Mouse (Mus musculus): ENCODE measurements around the gene Taar6. TPM values are rescaled to one million over a fixed set of nuclear protein-coding genes. Genes with fewer than 3 reads are reported as not detected.

Taar6 gene
- polyA plus RNA-seq, 1 experiment from 2014 or later = not detected

DNA sequence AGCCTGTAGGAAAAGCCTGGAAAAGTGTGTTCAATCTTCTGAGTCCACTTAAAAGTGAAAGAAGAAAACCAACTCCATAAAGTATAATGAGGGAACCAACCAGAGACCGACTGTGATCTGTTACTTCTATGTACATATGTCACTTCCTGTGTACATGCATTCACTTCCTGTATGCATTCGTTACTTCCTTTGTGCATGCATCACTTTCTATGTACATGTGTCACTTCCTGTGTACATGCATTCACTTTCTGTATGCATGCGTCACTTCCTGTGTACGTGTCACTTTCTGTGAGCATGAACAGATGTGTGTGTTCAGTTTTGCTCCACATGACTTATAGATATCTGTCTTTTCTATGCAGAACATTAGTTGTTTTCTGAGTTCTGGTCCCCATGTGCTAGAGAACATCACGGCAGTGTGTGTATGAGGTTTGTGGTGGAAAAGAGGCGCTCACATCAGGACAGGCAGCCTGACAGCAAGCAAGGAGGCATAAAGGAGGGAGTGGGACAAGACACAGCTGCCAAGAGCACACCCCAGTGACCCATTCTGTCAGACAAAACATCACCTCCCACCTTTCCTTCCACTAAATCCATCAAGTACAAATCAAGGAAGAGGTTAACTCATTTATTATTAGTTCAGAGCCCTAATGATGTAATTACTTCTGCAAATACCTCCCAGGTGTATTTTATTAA lies 20.4 kb downstream of the Taar6 start:
- WGBS = 88% methylated on average over 6 of the region's 6 CpGs
- no peaks in the 10 kb centered on the region for H3K4me1 ChIP-seq
- no peaks in the 10 kb centered on the region for H3K36me3 ChIP-seq (replicated peaks)
- no peaks in the 10 kb centered on the region for H3K27me3 ChIP-seq (replicated peaks; ENCODE audit: low read depth, poor library complexity, severe bottlenecking)
- no peak overlapping the region for H3K27ac ChIP-seq (replicated peaks)
- H3K9me3 ChIP-seq = no peaks in the 10 kb centered on the region
- no peak for DNase-seq (ENCODE audit: low spot score)
- H3K4me3 ChIP-seq = no peak overlapping the region

GRCm38 (mm10) chr10:23963444-23963843 lies 22.0 kb downstream of the Taar6 start:
- DNase-seq (ENCODE audit: low spot score) = no peak
- H3K4me3 ChIP-seq = no peak overlapping the region
- no peaks in the 10 kb centered on the region for H3K9me3 ChIP-seq
- H3K36me3 ChIP-seq (replicated peaks) = no peaks in the 10 kb centered on the region
- no peak overlapping the region for H3K27ac ChIP-seq (replicated peaks)
- 75% methylated on average over 3 of the region's 3 CpGs for WGBS
- H3K4me1 ChIP-seq = no peaks in the 10 kb centered on the region
- no peaks in the 10 kb centered on the region for H3K27me3 ChIP-seq (replicated peaks; ENCODE audit: low read depth, poor library complexity, severe bottlenecking)

DNA sequence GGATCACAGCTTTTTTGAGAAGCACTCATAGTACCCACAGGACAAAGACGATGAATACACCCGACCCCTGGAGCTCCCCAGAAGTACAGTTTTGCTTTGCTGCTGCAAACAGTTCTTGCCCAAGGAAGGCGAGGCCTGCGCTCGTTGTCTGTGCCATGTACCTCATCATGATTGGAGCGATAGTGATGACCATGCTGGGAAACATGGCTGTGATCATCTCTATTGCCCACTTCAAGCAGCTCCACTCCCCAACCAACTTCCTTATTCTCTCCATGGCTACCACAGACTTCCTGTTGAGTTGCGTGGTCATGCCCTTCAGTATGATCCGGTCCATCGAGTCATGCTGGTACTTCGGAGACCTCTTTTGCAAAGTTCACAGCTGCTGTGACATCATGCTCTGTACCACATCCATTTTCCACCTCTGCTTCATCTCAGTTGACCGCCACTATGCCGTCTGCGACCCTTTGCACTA lies 25.0 kb downstream of the Taar6 start, which contains the start of gene Taar4:
Gene Taar4, plus strand, starts transcription at position 51 of the 472 bp plus-strand sequence.
- Histone ChIP-seq H3K4me3 (no peak within 1 kb of the TSS), H3K27ac (replicated peaks) (no peak within 1 kb of the TSS), H3K4me1 (no peaks in the 10 kb centered on the region), H3K27me3 (replicated peaks; ENCODE audit: low read depth, poor library complexity, severe bottlenecking) (no peaks in the 10 kb centered on the region), H3K9me3 (no peaks in the 10 kb centered on the region), H3K36me3 (replicated peaks) (no peaks in the 10 kb centered on the region)
- WGBS = 95% methylated on average over 13 of the region's 13 CpGs
- DNase-seq (ENCODE audit: low spot score) = no peak

GRCm38 (mm10) chr10:23959071-23959470 lies 26.4 kb downstream of the Taar6 start:
- Histone ChIP-seq H3K27ac (replicated peaks) (no peak overlapping the region), H3K9me3 (no peaks in the 10 kb centered on the region), H3K36me3 (replicated peaks) (no peaks in the 10 kb centered on the region), H3K4me3 (no peak overlapping the region), H3K27me3 (replicated peaks; ENCODE audit: low read depth, poor library complexity, severe bottlenecking) (no peaks in the 10 kb centered on the region), H3K4me1 (no peaks in the 10 kb centered on the region)
- DNase-seq (ENCODE audit: low spot score) = no peak
- 75% methylated on average over 3 of the region's 3 CpGs for WGBS

- no peak for DNase-seq (ENCODE audit: low spot score)
- no peak overlapping the region for H3K27ac ChIP-seq (replicated peaks)
- no peaks in the 10 kb centered on the region for H3K9me3 ChIP-seq
- H3K4me1 ChIP-seq = no peaks in the 10 kb centered on the region
- no peaks in the 10 kb centered on the region for H3K36me3 ChIP-seq (replicated peaks)
- H3K4me3 ChIP-seq = no peak overlapping the region
- H3K27me3 ChIP-seq (replicated peaks; ENCODE audit: low read depth, poor library complexity, severe bottlenecking) = no peaks in the 10 kb centered on the region
- 90% methylated on average over 6 of the region's 6 CpGs for WGBS
Observed at GRCm38 (mm10) chr10:23951714-23952113, 33.7 kb downstream of the Taar6 start.

- H3K9me3 ChIP-seq = no peaks in the 10 kb centered on the region
Observed at GRCm38 (mm10) chr10:23949508-23950005, 35.9 kb downstream of the Taar6 start, which contains the start of gene Taar3. Taar3 (plus strand) TSS chr10:23949558.

DNA sequence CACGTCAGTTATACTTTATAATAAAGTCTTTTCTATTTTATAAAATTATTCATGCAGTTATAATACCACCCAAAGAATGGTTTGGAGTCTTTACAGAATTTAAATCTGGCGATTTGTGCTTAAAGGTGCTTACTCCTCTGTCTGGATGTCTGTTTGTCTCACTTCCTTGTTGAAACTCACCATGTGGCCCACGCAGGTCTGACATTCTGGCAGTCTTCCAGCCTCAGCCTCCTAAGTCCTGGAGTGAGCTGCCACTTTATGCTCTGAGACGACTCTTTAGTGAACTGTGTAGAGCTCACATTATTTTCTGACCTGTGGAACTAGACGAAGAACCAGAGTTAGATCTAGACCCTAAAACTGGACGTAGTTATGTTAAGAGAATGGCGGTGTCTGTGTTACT lies 37.4 kb downstream of the Taar6 start:
- H3K9me3 ChIP-seq = no peaks in the 10 kb centered on the region
- no peaks in the 10 kb centered on the region for H3K27me3 ChIP-seq (replicated peaks; ENCODE audit: low read depth, poor library complexity, severe bottlenecking)
- no peak overlapping the region for H3K4me3 ChIP-seq
- DNase-seq (ENCODE audit: low spot score) = no peak
- H3K36me3 ChIP-seq (replicated peaks) = no peaks in the 10 kb centered on the region
- WGBS = 80% methylated on average over 7 of the region's 7 CpGs
- H3K27ac ChIP-seq (replicated peaks) = no peak overlapping the region
- no peaks in the 10 kb centered on the region for H3K4me1 ChIP-seq

More at GRCm38 (mm10) chr10:23949508-23950005, 35.9 kb downstream of the Taar6 start, which contains the start of gene Taar3:
- WGBS = 89% methylated on average over 16 of the region's 16 CpGs
- no peaks in the 10 kb centered on the region for H3K27me3 ChIP-seq (replicated peaks; ENCODE audit: low read depth, poor library complexity, severe bottlenecking)
- no peak for DNase-seq (ENCODE audit: low spot score)
- H3K4me1 ChIP-seq = no peaks in the 10 kb centered on the region
- H3K36me3 ChIP-seq (replicated peaks) = no peaks in the 10 kb centered on the region
- H3K4me3 ChIP-seq = no peak within 1 kb of the TSS
- no peak within 1 kb of the TSS for H3K27ac ChIP-seq (replicated peaks)

GRCm38 (mm10) chr10:23942465-23942864 lies 43.0 kb downstream of the Taar6 start:
- H3K4me1 ChIP-seq = 0 out of 2 replicates have a peak, but pooled peaks cover 3% of the 10 kb centered on the region
- H3K27me3 ChIP-seq (replicated peaks; ENCODE audit: low read depth, poor library complexity, severe bottlenecking) = no peaks in the 10 kb centered on the region
- 74% methylated on average over 5 of the region's 5 CpGs for WGBS
- no peak overlapping the region for H3K27ac ChIP-seq (replicated peaks)
- H3K9me3 ChIP-seq = no peaks in the 10 kb centered on the region
- no peaks in the 10 kb centered on the region for H3K36me3 ChIP-seq (replicated peaks)
- peak; percentile 21 for DNase-seq (ENCODE audit: low spot score)
- no peak overlapping the region for H3K4me3 ChIP-seq

GRCm38 (mm10) chr10:23938312-23938711 lies 47.1 kb downstream of the Taar6 start, which contains the start of gene Taar2:
Taar2 (plus strand) TSS chr10:23938572.
- Histone ChIP-seq H3K4me3 (no peak within 1 kb of the TSS), H3K4me1 (0 out of 2 replicates have a peak, but pooled peaks cover 3% of the 10 kb centered on the region), H3K27ac (replicated peaks) (no peak within 1 kb of the TSS), H3K36me3 (replicated peaks) (no peaks in the 10 kb centered on the region), H3K27me3 (replicated peaks; ENCODE audit: low read depth, poor library complexity, severe bottlenecking) (no peaks in the 10 kb centered on the region), H3K9me3 (no peaks in the 10 kb centered on the region)
- DNase-seq (ENCODE audit: low spot score) = no peak
- WGBS = 67% methylated on average over 6 of the region's 6 CpGs

DNA sequence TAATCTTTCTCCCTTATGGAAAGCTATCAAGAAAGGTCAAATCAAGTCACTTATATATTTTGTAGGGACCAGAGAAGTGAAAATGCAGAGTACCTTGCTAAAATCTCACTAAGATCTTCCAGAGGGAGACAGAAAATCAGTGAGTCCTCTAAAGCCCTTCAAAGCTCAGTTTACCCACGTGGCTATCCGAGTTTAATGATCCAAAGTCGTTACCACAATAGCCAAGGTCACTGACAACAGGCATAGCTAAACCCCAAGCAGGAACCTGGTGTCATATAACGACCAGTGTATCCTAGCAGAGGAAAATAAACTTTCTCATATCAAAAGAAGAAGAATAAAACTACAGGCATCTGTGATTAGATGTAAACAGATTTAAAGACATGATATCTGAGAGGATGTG lies 47.8 kb downstream of the Taar6 start:
- Histone ChIP-seq H3K4me1 (0 out of 2 replicates have a peak, but pooled peaks cover 3% of the 10 kb centered on the region), H3K9me3 (no peaks in the 10 kb centered on the region), H3K27ac (replicated peaks) (no peak overlapping the region), H3K4me3 (no peak overlapping the region), H3K36me3 (replicated peaks) (no peaks in the 10 kb centered on the region), H3K27me3 (replicated peaks; ENCODE audit: low read depth, poor library complexity, severe bottlenecking) (no peaks in the 10 kb centered on the region)
- WGBS = 38% methylated on average over 4 of the region's 4 CpGs
- DNase-seq (ENCODE audit: low spot score) = no peak

Other genes starting within 250 kb of the Taar6 start
- gene Rps12, start 198.4 kb downstream of the Taar6 start, polyA plus RNA-seq (2016; fragmentation: Nextera tagmentation; extraction: Ambion mirVana) = 142 and 152 TPM in 2 replicates
- gene Slc18b1, start 188.7 kb downstream of the Taar6 start, polyA plus RNA-seq (2016; fragmentation: Nextera tagmentation; extraction: Ambion mirVana) = 10.2 and 11.7 TPM in 2 replicates
- not detected in 2 replicates for gene Vnn3, start 134.2 kb downstream of the Taar6 start, polyA plus RNA-seq (2016; fragmentation: Nextera tagmentation; extraction: Ambion mirVana)
- 1.9 and 2.1 TPM in 2 replicates for gene Vnn1, start 91.0 kb downstream of the Taar6 start, polyA plus RNA-seq (2016; fragmentation: Nextera tagmentation; extraction: Ambion mirVana)
- gene Taar1, start 65.3 kb downstream of the Taar6 start, polyA plus RNA-seq (2016; fragmentation: Nextera tagmentation; extraction: Ambion mirVana) = not detected in 2 replicates
- gene Taar2, start 47.1 kb downstream of the Taar6 start, polyA plus RNA-seq (2016; fragmentation: Nextera tagmentation; extraction: Ambion mirVana) = not detected in 2 replicates
- not detected in 2 replicates for gene Taar3, start 36.1 kb downstream of the Taar6 start, polyA plus RNA-seq (2016; fragmentation: Nextera tagmentation; extraction: Ambion mirVana)
- not detected in 2 replicates for gene Taar4, start 25.2 kb downstream of the Taar6 start, polyA plus RNA-seq (2016; fragmentation: Nextera tagmentation; extraction: Ambion mirVana)
- not detected in 2 replicates for gene Taar5, start 14.9 kb downstream of the Taar6 start, polyA plus RNA-seq (2016; fragmentation: Nextera tagmentation; extraction: Ambion mirVana)
- gene Taar7a, start 7.8 kb upstream of the Taar6 start, polyA plus RNA-seq (2016; fragmentation: Nextera tagmentation; extraction: Ambion mirVana) = not detected in 2 replicates
- not detected in 2 replicates for gene Taar7b, start 14.3 kb upstream of the Taar6 start, polyA plus RNA-seq (2016; fragmentation: Nextera tagmentation; extraction: Ambion mirVana)
- gene Taar7d, start 41.6 kb upstream of the Taar6 start, polyA plus RNA-seq (2016; fragmentation: Nextera tagmentation; extraction: Ambion mirVana) = not detected in 2 replicates
- not detected in 2 replicates for gene Taar7e, start 52.0 kb upstream of the Taar6 start, polyA plus RNA-seq (2016; fragmentation: Nextera tagmentation; extraction: Ambion mirVana)
- not detected in 2 replicates for gene Taar7f, start 63.9 kb upstream of the Taar6 start, polyA plus RNA-seq (2016; fragmentation: Nextera tagmentation; extraction: Ambion mirVana)
- not detected in 2 replicates for gene Taar8a, start 90.9 kb upstream of the Taar6 start, polyA plus RNA-seq (2016; fragmentation: Nextera tagmentation; extraction: Ambion mirVana)
- gene Taar8b, start 106.6 kb upstream of the Taar6 start, polyA plus RNA-seq (2016; fragmentation: Nextera tagmentation; extraction: Ambion mirVana) = not detected in 2 replicates
- not detected in 2 replicates for gene Taar8c, start 116.3 kb upstream of the Taar6 start, polyA plus RNA-seq (2016; fragmentation: Nextera tagmentation; extraction: Ambion mirVana)
- not detected in 2 replicates for gene Taar9, start 123.9 kb upstream of the Taar6 start, polyA plus RNA-seq (2016; fragmentation: Nextera tagmentation; extraction: Ambion mirVana)
- 47.9 and 55.1 TPM in 2 replicates for gene Stx7, start 163.7 kb upstream of the Taar6 start, polyA plus RNA-seq (2016; fragmentation: Nextera tagmentation; extraction: Ambion mirVana)
- 12.8 and 15.3 TPM in 2 replicates for gene Moxd1, start 237.9 kb upstream of the Taar6 start, polyA plus RNA-seq (2016; fragmentation: Nextera tagmentation; extraction: Ambion mirVana)